Mouse (Mus musculus): ENCODE measurements around the gene Tnfrsf14. TPM values are rescaled to one million over a fixed set of nuclear protein-coding genes. Genes with fewer than 3 reads are reported as not detected.

The Tnfrsf14 gene
- polyA plus RNA-seq, 1 experiment from 2014 or later, result 2.4 TPM

DNA sequence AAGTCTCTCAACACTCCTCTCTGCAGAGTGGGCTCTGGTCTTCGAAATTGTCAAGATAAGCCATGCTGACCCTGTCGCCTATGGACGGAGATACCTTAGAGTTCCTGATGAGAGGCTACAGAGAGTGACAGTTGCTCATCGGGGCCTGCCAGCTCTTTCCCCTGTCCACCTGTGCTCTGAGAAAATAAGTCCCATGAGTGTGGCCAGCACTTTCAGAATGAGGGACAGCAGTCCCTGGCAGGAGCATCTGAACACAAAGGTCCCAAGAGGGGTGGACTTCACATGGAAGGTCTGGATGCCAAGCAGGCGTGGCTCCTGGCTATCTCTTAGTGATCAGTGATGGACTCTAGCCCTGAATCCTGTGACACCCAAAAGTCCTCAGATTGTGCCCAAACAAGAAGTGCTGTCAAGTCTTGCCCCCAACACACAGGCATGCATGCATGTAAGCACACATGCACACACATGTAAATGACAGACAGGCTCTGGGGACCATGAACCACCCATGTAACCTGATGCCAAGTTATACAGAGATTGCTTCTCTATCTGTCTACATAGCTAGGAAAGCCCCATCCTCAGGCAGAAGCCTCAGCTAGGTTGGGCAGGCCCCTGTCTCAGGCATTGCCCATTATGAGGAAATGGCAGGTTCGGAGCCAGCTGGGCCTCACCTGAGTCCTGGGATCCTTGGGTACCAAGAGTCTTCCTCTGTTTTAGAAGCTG is 15.1 kb upstream of the Tnfrsf14 start:
- H3K27ac ChIP-seq, result peak overlapping the region; percentile 12; the same call in 1 of the 2 replicates
- whole genome bisulfite sequencing, result 85% methylated on average over 6 of the region's 6 CpGs
- no peak for DNase-seq (ENCODE audit: low spot score)

DNA sequence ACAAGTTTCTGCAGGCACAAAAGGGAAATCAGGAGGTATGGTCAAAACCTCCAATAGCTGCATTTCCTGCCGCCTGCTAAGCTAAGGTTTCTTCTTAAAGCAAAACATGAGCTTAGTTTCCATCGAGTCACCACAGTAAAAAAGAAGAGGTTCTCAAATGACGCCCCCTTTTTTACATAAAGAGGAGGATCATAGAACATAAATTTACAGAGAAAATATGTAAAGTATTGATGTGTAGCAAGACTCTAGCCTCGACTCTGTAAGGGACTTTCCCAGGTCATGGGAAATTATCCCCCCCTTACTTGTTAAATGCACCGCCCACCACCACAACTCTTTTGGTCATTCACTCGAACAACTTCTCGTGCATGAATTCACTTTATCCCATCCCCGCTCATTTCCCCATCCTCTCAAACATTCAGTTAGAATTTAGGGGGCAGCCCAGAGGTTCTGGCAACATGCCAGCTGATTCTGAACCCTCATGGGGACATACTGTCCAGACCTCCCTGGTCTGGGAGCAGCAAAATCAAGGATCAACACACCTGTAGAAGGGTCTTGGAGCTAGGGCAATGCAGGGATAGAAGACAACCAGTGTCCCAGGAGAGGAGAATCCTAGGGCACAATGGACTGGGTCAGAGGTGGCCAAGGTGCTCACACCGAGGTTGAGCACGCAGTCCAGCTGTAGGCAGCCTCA is 14.4 kb upstream of the Tnfrsf14 start:
- H3K4me3 ChIP-seq, result no peak overlapping the region
- no peak overlapping the region for H3K27ac ChIP-seq
- H3K27me3 ChIP-seq (ENCODE audit: low read depth, poor library complexity, severe bottlenecking), result no peaks in the 10 kb centered on the region
- no peak for DNase-seq (ENCODE audit: low spot score)
- no peaks in the 10 kb centered on the region for H3K9me3 ChIP-seq (replicated peaks)
- no peaks in the 10 kb centered on the region for H3K36me3 ChIP-seq
- peaks cover 18% of the 10 kb centered on the region for H3K4me1 ChIP-seq
- WGBS, result 86% methylated on average over 10 of the region's 10 CpGs

More for the DNA sequence above, 15.1 kb upstream of the Tnfrsf14 start:
- no peak overlapping the region for H3K4me3 ChIP-seq
- peaks cover 6% of the 10 kb centered on the region for H3K27me3 ChIP-seq (ENCODE audit: low read depth, poor library complexity, severe bottlenecking)
- H3K36me3 ChIP-seq, result no peaks in the 10 kb centered on the region
- H3K9me3 ChIP-seq (replicated peaks), result no peaks in the 10 kb centered on the region
- H3K4me1 ChIP-seq, result peaks cover 18% of the 10 kb centered on the region

DNA sequence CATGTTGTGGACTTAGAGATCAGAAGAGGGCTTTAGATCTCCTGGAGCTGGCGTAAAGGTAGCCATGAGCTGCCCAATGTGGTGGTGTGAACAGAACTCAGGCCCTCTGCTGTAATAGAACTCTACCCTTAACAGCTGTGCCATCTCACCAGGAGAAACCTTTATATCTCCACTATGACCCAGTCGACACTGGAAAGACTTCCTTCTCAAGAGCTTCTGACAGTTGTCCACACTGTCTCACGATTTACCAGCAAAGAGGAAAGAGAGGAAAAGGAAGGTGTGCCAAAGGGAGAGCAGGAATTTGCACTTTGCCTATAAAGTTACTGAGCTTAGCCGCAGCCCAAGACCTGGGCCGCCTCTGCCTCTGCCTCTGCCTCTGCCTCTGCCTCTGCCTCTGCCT is 13.5 kb upstream of the Tnfrsf14 start:
- Histone ChIP-seq H3K4me1 (peaks cover 18% of the 10 kb centered on the region), H3K9me3 (replicated peaks) (no peaks in the 10 kb centered on the region), H3K27ac (no peak overlapping the region), H3K36me3 (no peaks in the 10 kb centered on the region), H3K27me3 (ENCODE audit: low read depth, poor library complexity, severe bottlenecking) (no peaks in the 10 kb centered on the region), H3K4me3 (no peak overlapping the region)
- no peak for DNase-seq (ENCODE audit: low spot score)
- 92% methylated on average over 5 of the region's 5 CpGs for WGBS

DNA sequence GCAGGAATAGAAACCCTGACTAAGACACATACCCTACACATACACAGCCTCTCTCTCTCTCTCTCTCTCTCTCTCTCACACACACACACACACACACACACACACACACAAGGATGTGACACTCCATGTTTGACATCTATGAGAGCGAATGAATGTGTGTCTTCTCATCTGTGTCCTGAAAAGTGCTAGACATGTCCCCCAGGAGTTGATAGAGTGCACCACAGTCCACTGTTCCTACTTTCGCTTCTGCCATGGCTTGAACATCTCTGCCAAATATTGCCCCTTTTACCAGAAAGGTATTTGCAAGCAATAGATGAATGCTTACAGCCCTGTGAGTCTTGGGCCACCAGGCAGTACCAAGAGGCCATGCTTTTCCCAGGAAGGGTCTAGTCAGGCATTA is 11.8 kb upstream of the Tnfrsf14 start:
- peaks cover 2% of the 10 kb centered on the region; the same call in 1 of the 2 replicates for H3K4me1 ChIP-seq
- 94% methylated on average over 2 of the region's 2 CpGs for WGBS

DNA sequence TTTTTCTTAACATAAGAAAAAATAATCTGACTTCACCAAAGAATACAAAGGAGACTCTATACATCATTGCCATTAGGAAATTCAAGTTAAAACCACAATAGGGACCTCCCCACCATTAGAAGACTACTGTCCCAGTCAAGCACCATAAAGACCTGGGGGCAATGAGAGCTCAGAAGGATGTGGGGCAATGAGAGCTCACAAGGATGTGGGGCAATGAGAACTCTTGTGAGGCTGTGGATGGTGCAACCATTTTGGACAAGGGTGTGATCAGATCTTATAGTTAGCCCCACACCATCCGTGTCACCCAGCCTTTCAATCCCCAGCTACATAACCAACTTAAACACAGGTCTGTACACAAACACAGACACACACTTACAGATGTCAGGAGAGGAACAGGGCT is 9.4 kb upstream of the Tnfrsf14 start:
- no peaks in the 10 kb centered on the region for H3K27me3 ChIP-seq (ENCODE audit: low read depth, poor library complexity, severe bottlenecking)
- no peaks in the 10 kb centered on the region for H3K9me3 ChIP-seq (replicated peaks)
- DNase-seq (ENCODE audit: low spot score), result no peak
- no peak overlapping the region for H3K27ac ChIP-seq
- H3K4me3 ChIP-seq, result no peak overlapping the region
- whole genome bisulfite sequencing, result 74% methylated on average over 1 of the region's 1 CpGs
- H3K4me1 ChIP-seq, result no peaks in the 10 kb centered on the region
- no peaks in the 10 kb centered on the region for H3K36me3 ChIP-seq

More for the DNA sequence above, 11.8 kb upstream of the Tnfrsf14 start:
- no peaks in the 10 kb centered on the region for H3K9me3 ChIP-seq (replicated peaks)
- H3K4me3 ChIP-seq, result no peak overlapping the region
- no peak overlapping the region for H3K27ac ChIP-seq
- H3K27me3 ChIP-seq (ENCODE audit: low read depth, poor library complexity, severe bottlenecking), result no peaks in the 10 kb centered on the region
- no peaks in the 10 kb centered on the region for H3K36me3 ChIP-seq
- DNase-seq (ENCODE audit: low spot score), result no peak

DNA sequence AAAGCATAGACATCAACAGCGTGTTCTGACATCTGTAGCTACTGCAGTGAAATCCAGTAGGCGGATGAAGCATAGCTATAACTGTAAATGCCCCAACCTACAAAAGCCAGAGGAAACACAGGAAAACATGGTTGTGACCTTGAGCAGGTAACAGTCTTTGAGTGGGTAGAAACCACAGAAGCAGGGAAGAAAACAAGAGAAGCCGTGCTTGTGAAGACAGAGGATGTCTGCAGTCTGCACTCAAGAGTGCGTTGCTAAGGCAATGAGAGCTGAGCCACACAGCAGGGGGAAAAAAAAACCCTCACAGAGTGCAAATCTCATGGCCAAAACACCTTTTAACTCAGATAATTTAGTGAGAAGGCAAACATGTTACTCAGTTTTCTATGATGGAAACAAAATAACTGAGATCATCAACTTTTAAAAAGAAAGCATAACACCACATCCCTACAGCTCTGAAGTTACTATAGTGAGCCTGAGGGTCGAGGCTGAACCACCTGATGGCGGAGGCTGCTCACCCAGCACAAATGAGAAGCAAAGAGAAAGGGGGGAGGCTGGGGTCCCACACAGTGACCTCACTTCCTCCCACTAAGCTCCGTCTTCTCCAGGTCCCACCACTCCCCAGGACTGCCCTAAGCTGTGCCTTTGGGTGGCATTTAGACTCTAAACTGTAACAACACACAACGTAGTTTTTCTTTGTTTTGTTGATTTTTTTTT is 8.3 kb upstream of the Tnfrsf14 start:
- DNase-seq (ENCODE audit: low spot score), result no peak
- 74% methylated on average over 8 of the region's 8 CpGs for WGBS

DNA sequence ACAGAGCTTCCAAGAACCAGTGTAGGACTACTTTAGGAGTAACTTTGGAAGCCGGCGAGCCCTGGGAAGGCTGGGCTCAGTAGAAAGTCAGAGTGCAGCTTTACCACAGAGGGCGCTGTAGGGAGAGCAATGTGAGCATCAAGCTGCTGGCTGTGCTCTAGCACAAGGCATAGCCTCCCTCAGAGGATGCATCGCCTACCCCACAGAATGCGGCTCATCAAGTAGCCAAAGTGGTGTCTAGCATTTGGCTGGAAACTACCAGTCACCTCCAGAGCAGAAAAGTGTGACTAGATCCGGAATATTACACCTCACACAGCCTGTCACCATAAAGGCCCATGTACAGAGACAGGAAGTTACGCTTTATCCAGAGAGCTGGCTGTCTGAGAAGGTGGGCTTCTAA is 7.4 kb upstream of the Tnfrsf14 start:
- no peaks in the 10 kb centered on the region for H3K4me1 ChIP-seq
- no peak overlapping the region for H3K27ac ChIP-seq
- no peaks in the 10 kb centered on the region for H3K27me3 ChIP-seq (ENCODE audit: low read depth, poor library complexity, severe bottlenecking)
- WGBS, result 82% methylated on average over 7 of the region's 7 CpGs
- no peaks in the 10 kb centered on the region for H3K36me3 ChIP-seq
- H3K4me3 ChIP-seq, result no peak overlapping the region
- DNase-seq (ENCODE audit: low spot score), result no peak
- H3K9me3 ChIP-seq (replicated peaks), result no peaks in the 10 kb centered on the region

More for the DNA sequence above, 8.3 kb upstream of the Tnfrsf14 start:
- H3K27me3 ChIP-seq (ENCODE audit: low read depth, poor library complexity, severe bottlenecking), result no peaks in the 10 kb centered on the region
- no peaks in the 10 kb centered on the region for H3K4me1 ChIP-seq
- no peaks in the 10 kb centered on the region for H3K36me3 ChIP-seq
- H3K27ac ChIP-seq, result no peak overlapping the region
- H3K4me3 ChIP-seq, result no peak overlapping the region
- H3K9me3 ChIP-seq (replicated peaks), result no peaks in the 10 kb centered on the region

DNA sequence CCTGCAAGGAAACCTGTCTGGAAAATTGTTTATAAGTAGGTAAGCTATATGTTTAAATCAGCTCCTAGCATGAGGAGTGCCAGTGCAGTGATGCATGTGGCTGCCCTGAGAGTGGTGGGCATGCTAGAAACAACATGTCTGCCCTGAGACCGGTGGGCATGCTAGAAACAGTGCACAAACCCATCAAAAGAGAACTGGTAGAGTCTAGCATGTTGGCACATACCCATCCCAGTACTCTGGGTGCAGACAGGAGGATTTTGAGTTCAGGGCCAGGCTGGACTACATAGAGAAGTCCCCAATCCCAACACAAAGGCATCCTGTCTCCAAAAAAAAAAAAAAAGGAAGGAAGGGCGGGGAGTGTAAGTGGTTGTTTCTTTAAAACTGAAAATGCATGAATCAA is 6.4 kb upstream of the Tnfrsf14 start:
- Histone ChIP-seq H3K4me3 (no peak overlapping the region), H3K36me3 (no peaks in the 10 kb centered on the region)
- DNase-seq (ENCODE audit: low spot score), result no peak

DNA sequence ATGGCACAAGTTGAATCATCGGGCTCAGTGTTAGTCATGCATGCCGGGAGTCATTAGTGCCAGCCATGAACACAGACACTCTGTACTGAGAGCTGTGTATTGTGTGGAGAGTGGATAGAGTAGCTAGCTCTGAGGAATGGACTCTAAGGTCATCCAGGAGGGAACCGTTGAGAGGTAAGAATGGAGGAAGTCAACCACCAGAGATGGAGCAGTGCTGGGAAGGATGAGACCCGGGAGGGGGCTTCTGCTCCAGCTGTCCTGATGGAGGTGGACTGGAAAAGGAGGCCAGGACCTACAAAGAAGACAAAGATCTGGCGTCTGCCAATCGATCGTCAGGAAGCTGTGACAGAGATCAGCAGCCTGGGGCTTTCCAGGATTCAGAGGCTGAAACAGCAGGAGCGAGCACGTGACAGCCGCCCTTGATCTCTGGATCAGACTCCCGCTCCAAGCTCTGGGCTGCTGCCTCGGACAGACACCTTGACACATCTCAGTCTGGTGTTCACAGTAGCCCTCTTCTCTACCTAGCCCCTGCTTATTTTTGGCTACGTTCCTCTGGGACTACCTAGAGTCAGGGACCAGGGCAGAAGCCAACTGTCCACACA is 5.0 kb upstream of the Tnfrsf14 start:
- WGBS, result 68% methylated on average over 13 of the region's 13 CpGs
- Histone ChIP-seq H3K4me3 (no peak overlapping the region), H3K36me3 (no peaks in the 10 kb centered on the region), H3K27ac (no peak overlapping the region), H3K9me3 (replicated peaks) (no peaks in the 10 kb centered on the region), H3K4me1 (peaks cover 7% of the 10 kb centered on the region), H3K27me3 (ENCODE audit: low read depth, poor library complexity, severe bottlenecking) (no peaks in the 10 kb centered on the region)
- DNase-seq (ENCODE audit: low spot score), result no peak

More for the DNA sequence above, 6.4 kb upstream of the Tnfrsf14 start:
- Histone ChIP-seq H3K27me3 (ENCODE audit: low read depth, poor library complexity, severe bottlenecking) (no peaks in the 10 kb centered on the region), H3K27ac (no peak overlapping the region), H3K4me1 (no peaks in the 10 kb centered on the region), H3K9me3 (replicated peaks) (no peaks in the 10 kb centered on the region)
- WGBS, result 95% methylated on average over 2 of the region's 2 CpGs

DNA sequence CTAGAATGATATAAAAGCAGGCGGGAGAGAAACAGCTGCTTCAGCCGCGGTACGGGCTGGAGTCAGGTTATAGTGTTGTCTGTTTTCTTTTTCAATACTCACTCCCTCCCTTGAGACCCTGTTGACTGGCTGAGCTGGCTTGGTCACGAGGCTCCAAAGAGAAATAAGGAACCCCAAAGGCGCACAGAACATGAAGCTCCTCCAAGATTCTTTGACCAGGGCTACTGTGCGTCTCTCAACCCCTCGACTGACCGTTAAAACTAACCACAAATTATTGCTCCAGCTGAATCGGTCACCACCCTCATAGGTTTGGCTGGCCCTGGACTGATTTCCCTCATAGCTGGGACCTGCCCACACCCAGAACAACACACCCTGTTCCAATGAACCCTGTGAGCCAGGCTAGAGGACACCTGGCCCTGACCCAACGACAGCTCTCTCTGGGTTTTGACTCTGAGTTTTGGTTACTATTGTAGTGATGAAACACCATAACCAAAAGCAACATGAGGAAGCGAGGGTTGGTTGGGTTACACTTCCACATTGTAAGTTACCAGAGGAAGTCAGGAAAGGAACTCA is 811 bp upstream of the Tnfrsf14 start:
- peak overlapping the region; percentile 87; the same call in 1 of the 2 replicates for H3K27ac ChIP-seq
- 79% methylated on average over 12 of the region's 12 CpGs for WGBS

DNA sequence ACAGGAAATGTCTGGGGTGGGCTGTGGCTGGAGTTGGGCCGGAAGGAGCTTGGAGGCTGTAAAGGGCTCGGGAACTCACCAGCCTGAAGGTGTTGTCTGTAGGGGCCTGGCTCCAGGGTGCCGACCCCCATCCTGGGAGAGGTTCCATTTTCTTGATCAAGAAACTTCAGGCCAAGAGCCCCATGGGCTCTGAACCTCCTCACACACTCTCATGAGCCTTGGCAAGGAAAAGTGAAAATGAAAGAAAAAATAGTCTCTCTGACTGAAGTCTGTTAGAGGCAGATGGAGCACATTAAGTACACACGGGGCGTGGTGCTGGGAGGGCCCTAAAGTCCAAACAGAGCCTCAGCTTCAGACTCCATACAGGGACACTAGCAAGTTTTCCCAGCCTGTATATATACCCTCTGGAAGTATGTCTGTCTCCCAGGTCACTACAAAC is 445 bp downstream of the Tnfrsf14 start:
- Histone ChIP-seq H3K36me3 (no peaks in the 10 kb centered on the region), H3K4me3 (peak overlapping the region; percentile 22), H3K9me3 (replicated peaks) (no peaks in the 10 kb centered on the region), H3K27ac (peak overlapping the region; percentile 87), H3K27me3 (ENCODE audit: low read depth, poor library complexity, severe bottlenecking) (no peaks in the 10 kb centered on the region), H3K4me1 (peaks cover 29% of the 10 kb centered on the region)
- WGBS, result 27% methylated on average over 5 of the region's 5 CpGs
- no peak for DNase-seq (ENCODE audit: low spot score)

More for the DNA sequence above, 811 bp upstream of the Tnfrsf14 start:
- Histone ChIP-seq H3K27me3 (ENCODE audit: low read depth, poor library complexity, severe bottlenecking) (no peaks in the 10 kb centered on the region), H3K36me3 (no peaks in the 10 kb centered on the region), H3K4me1 (peaks cover 29% of the 10 kb centered on the region), H3K4me3 (no peak overlapping the region), H3K9me3 (replicated peaks) (no peaks in the 10 kb centered on the region)
- DNase-seq (ENCODE audit: low spot score), result no peak
